In the genomic region with DNA sequence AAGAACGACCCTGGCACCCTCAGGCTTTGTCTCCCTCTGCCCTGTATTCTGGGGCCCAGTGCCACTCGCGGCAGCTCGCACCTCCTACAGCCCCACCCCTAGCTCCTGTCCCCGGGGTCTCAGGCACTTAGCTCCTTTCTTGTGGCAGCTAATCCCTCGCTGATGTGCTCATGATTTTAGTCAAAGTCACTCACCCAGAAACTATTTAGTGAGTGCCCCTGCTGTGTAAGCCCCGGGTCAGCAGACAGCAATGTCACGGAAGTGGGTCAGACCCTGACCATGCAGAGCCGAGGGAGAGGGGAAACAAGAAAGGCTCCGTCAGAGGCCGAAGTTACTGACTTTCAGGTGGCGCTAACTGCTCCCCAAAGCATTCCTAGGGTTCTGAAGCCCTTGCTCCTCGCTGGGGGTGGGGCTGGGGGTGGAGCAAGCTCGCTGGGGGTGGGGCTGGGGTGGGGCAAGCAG, we compare ENCODE assay signal across 8 mouse cellular contexts. TPM values are rescaled to one million over a fixed set of nuclear protein-coding genes. Genes with fewer than 3 reads are reported as not detected.
DNase-seq lines count a peak whose midpoint lies in the region; ATAC-seq and TF ChIP-seq lines count a peak whose summit lies in the region.

No protein-coding gene starts in this region.

- no peak for TF ChIP-seq CTCF in lung, postnatal 0 days (IDR thresholded peaks at IDR 0.05)

- peak; percentile 37 for ATAC-seq in lung, postnatal 0 days

- H3K9ac ChIP-seq in lung, postnatal 0 days (replicated peaks; ENCODE audit: low read depth): no peak overlapping the region

- H3K27ac ChIP-seq in embryonic facial prominence, embryonic 10.5 days (replicated peaks): peak overlapping the region; percentile 59; the same call in 1 of the 2 replicates
- peak overlapping the region; percentile 73 for H3K27ac ChIP-seq in lung, postnatal 0 days (ENCODE audit: low read length)

- TF ChIP-seq EP300 in lung, postnatal 0 days (IDR thresholded peaks at IDR 0.05): no peak

- no peaks in the 10 kb centered on the region for H3K36me3 ChIP-seq in embryonic facial prominence, embryonic 10.5 days (replicated peaks)
- no peaks in the 10 kb centered on the region for H3K36me3 ChIP-seq in lung, postnatal 0 days (ENCODE audit: insufficient read depth, low read length)

- H3K4me2 ChIP-seq in lung, postnatal 0 days (replicated peaks; ENCODE audit: low read depth, low read length): peak overlapping the region; percentile 36; the same call in 1 of the 2 replicates

- H3K27me3 ChIP-seq in embryonic facial prominence, embryonic 10.5 days (replicated peaks; ENCODE audit: low read depth, poor library complexity, severe bottlenecking): peaks cover 74% of the 10 kb centered on the region
- H3K27me3 ChIP-seq in lung, postnatal 0 days (replicated peaks; ENCODE audit: insufficient read depth, low read length): no peaks in the 10 kb centered on the region

- H3K4me1 ChIP-seq in embryonic facial prominence, embryonic 10.5 days: peaks cover 38% of the 10 kb centered on the region
- no peaks in the 10 kb centered on the region for H3K4me1 ChIP-seq in lung, postnatal 0 days (ENCODE audit: insufficient read depth, low read depth, low read length)

- no peaks in the 10 kb centered on the region for H3K9me3 ChIP-seq in embryonic facial prominence, embryonic 10.5 days
- H3K9me3 ChIP-seq in lung, postnatal 0 days (ENCODE audit: low read length): no peaks in the 10 kb centered on the region

- H3K4me3 ChIP-seq in embryonic facial prominence, embryonic 10.5 days: peak overlapping the region; percentile 40
- no peak overlapping the region for H3K4me3 ChIP-seq in lung, postnatal 0 days (ENCODE audit: low read depth, low read length)

- DNase-seq in MN1 (ENCODE audit: low spot score) (peak; percentile 19), adipocyte (ENCODE audit: low spot score) (no peak)
- DNase-seq in embryonic facial prominence, embryonic 10.5 days (ENCODE audit: low spot score): peak; percentile 43
- DNase-seq in kidney, adult 18-20 months: peak; percentile 60
- DNase-seq in lung, postnatal 0 days (ENCODE audit: low spot score): peak; percentile 45
- DNase-seq in cerebellum, adult 9-10 months: no peak
- no peak for DNase-seq in gastrocnemius, adult 18-20 months (ENCODE audit: low spot score)
- no peak for DNase-seq in T-cell, adult 2 months (ENCODE audit: low spot score)

- 2% methylated on average over 14 of the region's 14 CpGs for WGBS in embryonic facial prominence, embryonic 10.5 days
- WGBS in lung, postnatal 0 days: 3% methylated on average over 14 of the region's 14 CpGs

RNA-seq across cellular contexts. Expression of a gene that starts 14.7 kb away (rescaled TPM):
- polyA plus RNA-seq in embryonic facial prominence, embryonic 10.5 days (2016; fragmentation: Nextera tagmentation; extraction: Ambion mirVana): 0.70 and 0.97 TPM in 2 replicates
- polyA plus RNA-seq in lung, postnatal 0 days (2015; fragmentation: Nextera tagmentation; extraction: Ambion mirVana): 5.0 and 5.3 TPM in 2 replicates
- total RNA-seq in gastrocnemius, adult 18-20 months (2021): not detected

Comparison
In these comparisons a context has a peak if more than half of its experiments do, and no peak if none do; other contexts are left out.
1. DNase-seq: peak in MN1 (single experiment), embryonic facial prominence, embryonic 10.5 days (single experiment), kidney, adult 18-20 months (single experiment) and lung, postnatal 0 days (single experiment); none in adipocyte (single experiment), cerebellum, adult 9-10 months (single experiment), gastrocnemius, adult 18-20 months (single experiment) and T-cell, adult 2 months (single experiment).